Mouse (Mus musculus): Measurements from ENCODE around the gene Irgc1. TPM values are rescaled to one million over a fixed set of nuclear protein-coding genes. Genes with fewer than 3 reads are reported as not detected.
"Not testable (repeated sequence)": the region's sequence is repeated elsewhere in the genome, so short reads cannot be mapped to it uniquely, and the experiment has no call there.

The Irgc1 gene
- total RNA-seq, 1 experiment from 2014 or later, result not detected

DNA sequence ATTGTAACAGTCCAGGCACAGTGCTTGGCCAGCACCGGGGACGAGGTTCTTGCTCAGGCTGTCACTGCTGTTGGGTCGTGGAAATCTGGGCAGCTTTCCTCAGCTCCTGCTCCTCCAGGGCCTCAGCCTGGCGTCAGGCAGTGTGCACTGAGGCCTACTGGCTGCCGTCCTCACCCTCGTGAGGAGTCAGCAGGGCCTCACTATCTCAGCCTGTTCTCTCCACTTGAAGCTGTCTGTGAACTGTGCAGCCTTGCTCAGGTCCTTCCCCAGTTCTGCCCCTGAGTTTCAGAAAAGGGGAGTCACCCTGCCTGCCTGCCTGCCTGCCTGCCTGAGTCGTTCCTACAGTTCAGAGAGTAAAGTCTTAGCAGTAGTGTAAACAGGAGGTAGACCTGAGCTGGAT, 36.8 kb downstream of the Irgc1 start:
- ATAC-seq (replicated peaks; ENCODE audit: insufficient number of reproducible peaks, low FRiP score, low TSS enrichment, poor library complexity, severe bottlenecking), result no peak

- peak; percentile 58 for ATAC-seq (replicated peaks; ENCODE audit: insufficient number of reproducible peaks, low FRiP score, low TSS enrichment, poor library complexity, severe bottlenecking)
Measured at GRCm38 (mm10) chr7:24413630-24414029, 38.5 kb downstream of the Irgc1 start.

GRCm38 (mm10) chr7:24410831-24411230, 41.3 kb downstream of the Irgc1 start:
- no peak for ATAC-seq (replicated peaks; ENCODE audit: insufficient number of reproducible peaks, low FRiP score, low TSS enrichment, poor library complexity, severe bottlenecking)

GRCm38 (mm10) chr7:24410123-24410522, 42.0 kb downstream of the Irgc1 start:
- no peak for ATAC-seq (replicated peaks; ENCODE audit: insufficient number of reproducible peaks, low FRiP score, low TSS enrichment, poor library complexity, severe bottlenecking)

DNA sequence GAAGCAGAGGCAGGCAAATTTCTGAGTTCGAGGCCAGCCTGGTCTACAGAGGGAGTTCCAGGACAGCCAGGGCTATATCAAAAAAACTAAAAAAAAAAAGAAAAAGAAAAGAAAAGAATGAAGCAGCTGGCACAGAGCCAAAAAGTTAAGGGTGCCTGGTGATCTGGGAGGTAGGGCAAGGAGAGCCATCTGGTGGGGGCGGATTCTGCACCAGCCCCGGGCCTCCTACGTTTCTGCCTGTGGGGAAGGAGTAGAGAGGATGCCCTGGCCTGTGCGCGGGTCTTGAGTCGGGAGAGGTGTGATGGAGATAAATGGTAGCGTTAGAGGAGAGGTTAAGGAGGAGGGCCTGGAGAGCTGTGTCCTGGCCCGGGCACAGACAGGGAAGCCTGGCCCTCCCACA, 43.9 kb downstream of the Irgc1 start:
- no peak for ATAC-seq (replicated peaks; ENCODE audit: insufficient number of reproducible peaks, low FRiP score, low TSS enrichment, poor library complexity, severe bottlenecking)

- ATAC-seq (replicated peaks; ENCODE audit: insufficient number of reproducible peaks, low FRiP score, low TSS enrichment, poor library complexity, severe bottlenecking), result no peak
Measured at GRCm38 (mm10) chr7:24406528-24407344, 45.4 kb downstream of the Irgc1 start.

DNA sequence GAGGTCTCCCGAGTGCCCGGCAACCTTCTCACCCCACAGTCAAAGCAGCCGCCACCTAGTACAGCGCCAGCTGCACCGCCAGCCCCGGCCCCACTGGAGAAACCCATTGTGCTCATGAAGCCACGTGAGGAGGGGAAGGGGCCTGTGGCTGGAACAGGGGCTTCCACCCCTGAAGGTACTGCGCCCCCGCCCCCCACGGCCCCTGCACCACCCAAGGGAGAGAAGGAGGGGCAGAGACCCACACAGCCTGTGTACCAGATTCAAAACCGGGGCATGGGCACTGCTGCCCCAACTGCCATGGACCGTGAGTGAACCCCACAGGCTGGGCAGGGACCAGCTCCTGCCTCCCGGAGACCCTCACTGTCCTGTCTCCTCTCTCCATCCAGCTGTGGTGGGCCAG, 46.4 kb downstream of the Irgc1 start:
- 0 out of 2 replicates have a peak, but pooled peaks have one; percentile 15 for ATAC-seq (replicated peaks; ENCODE audit: insufficient number of reproducible peaks, low FRiP score, low TSS enrichment, poor library complexity, severe bottlenecking)

DNA sequence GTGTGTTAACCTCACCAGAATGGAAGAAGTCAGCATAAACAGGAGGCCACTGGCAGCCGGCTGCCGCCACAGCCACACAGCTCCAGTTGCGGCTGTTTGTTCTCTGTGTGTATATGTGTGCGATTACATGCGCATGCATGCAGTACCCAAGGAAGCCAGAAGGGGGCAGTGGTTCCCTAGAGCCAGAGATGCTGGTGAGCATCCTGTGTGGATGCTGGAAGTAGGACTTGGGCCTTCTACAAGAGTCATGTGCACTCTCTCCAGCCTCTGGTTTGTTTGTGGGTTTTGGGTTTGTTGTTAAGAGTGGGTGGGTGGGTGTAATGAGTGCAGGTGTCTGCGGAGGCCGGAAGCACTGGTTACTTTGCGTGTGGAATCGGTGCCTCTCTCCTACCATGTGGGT, 49.2 kb downstream of the Irgc1 start:
- no peak for ATAC-seq (replicated peaks; ENCODE audit: insufficient number of reproducible peaks, low FRiP score, low TSS enrichment, poor library complexity, severe bottlenecking)

DNA sequence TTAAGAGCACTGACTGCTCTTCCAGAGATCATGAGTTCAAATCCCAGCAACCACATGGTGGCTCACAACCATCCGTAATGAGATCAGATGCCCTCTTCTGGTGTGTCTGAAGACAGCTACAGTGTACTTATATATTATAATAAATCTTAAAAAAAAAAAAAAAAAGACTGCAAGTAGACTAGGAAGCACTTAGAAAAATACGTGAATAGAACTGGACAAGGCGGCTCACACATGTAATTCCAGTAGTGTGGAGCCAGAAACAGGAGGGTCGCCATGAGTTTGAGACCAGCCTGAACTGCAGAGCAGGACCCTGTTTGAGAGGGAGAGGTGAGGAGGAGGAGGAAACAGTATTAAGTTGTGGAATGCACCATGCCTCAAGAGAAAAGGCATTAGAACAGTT, 51.6 kb downstream of the Irgc1 start:
- ATAC-seq (replicated peaks; ENCODE audit: insufficient number of reproducible peaks, low FRiP score, low TSS enrichment, poor library complexity, severe bottlenecking), result not testable (repeated sequence)

- no peak for ATAC-seq (replicated peaks; ENCODE audit: insufficient number of reproducible peaks, low FRiP score, low TSS enrichment, poor library complexity, severe bottlenecking)
Measured at GRCm38 (mm10) chr7:24400082-24400452, 52.0 kb downstream of the Irgc1 start.

DNA sequence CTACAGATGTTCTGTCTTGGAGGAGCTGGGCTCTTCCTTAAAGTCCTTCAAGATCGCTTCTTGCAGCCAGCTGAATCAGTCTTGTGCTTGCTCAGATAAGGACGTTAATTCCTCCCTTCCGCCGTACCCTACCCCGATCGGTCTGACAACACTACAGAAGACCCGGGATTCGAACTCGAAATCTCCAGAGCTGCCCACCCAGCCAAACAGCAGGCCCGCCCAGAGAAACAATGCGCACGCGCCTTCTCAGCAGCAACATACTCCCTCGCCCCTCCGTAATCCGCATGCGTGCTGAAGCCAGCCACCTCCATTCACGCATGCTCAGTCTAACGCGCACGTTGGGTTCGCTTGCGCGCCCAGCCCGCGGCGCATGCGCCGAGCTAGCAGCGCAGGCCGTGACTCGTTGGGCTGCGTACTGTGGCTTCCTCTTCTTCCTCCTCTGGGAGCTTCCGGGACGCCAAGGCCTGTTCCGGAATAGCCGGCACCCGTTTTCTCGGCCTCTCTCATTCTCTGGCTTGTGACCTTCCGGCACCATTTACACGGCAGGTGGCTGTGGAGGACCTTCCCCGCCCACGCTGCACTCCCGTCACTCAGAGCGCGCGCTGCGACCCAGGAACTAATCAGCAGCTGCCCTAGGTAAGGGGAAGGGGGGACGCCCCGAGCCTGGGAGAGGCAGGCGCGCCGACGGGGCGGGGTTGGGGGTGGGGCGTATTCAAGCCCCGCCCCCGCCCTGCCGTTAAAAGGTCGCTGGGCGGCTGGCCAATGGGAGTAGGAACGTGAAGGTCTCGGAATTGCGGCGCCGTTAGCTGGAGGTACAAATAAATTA, 52.6 kb downstream of the Irgc1 start, which contains the start of gene Smg9:
Gene Smg9 (plus strand): TSS at position 364 of the 826 bp plus-strand sequence.
- ATAC-seq (replicated peaks; ENCODE audit: insufficient number of reproducible peaks, low FRiP score, low TSS enrichment, poor library complexity, severe bottlenecking), result peak; percentile 76

DNA sequence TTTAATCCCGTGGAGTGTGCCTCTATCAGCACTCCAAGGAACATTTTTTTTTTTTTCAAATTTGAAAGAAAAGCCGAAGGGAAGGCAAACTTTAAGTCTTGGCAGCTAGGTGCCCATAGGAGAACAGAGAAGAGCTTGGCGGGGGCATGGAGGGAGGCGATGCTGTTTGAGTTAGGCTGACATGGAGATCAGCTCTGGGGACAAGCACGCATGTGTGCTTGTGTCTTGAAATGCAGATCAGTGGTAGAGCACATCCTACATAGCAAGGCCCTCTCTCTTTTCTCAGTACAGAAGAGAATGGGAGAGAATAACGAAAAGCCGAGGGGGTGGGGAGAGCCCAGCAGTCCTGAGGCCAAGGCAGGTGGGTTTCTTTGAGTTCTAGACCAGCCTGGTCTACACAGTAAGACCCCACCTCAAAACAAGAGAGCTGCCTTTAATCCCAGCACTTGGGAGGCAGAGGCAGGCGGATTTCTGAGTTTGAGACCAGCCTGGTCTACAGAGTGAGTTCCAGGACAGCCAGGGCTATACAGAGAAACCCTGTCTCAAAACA, 53.7 kb downstream of the Irgc1 start:
- no peak for ATAC-seq (replicated peaks; ENCODE audit: insufficient number of reproducible peaks, low FRiP score, low TSS enrichment, poor library complexity, severe bottlenecking)

- no peak for ATAC-seq (replicated peaks; ENCODE audit: insufficient number of reproducible peaks, low FRiP score, low TSS enrichment, poor library complexity, severe bottlenecking)
Measured at GRCm38 (mm10) chr7:24396832-24397231, 55.3 kb downstream of the Irgc1 start.

GRCm38 (mm10) chr7:24394475-24395161, 57.5 kb downstream of the Irgc1 start:
- ATAC-seq (replicated peaks; ENCODE audit: insufficient number of reproducible peaks, low FRiP score, low TSS enrichment, poor library complexity, severe bottlenecking), result no peak

DNA sequence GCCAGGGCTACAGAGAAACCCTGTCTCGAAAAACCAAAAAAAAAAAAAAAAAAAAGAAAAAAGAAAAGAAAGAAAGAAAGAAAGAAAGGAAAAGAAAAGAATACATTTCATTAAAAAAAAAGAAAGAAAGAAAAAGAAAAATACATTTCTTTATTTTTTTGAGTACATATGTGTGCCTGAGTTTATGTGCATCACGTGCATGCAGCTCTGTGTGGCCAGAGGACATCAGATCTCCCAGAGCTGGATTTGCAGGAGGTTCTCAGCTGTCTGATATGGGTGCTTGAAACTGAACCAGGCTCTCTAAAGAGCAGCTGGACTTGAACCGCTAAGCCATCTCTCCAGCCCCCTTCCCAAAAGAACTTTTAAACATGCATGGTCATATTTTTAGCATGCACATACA, 58.0 kb downstream of the Irgc1 start:
- ATAC-seq (replicated peaks; ENCODE audit: insufficient number of reproducible peaks, low FRiP score, low TSS enrichment, poor library complexity, severe bottlenecking), result no peak

GRCm38 (mm10) chr7:24391687-24392086, 60.4 kb downstream of the Irgc1 start:
- no peak for ATAC-seq (replicated peaks; ENCODE audit: insufficient number of reproducible peaks, low FRiP score, low TSS enrichment, poor library complexity, severe bottlenecking)

GRCm38 (mm10) chr7:24391077-24391476, 61.0 kb downstream of the Irgc1 start:
- no peak for ATAC-seq (replicated peaks; ENCODE audit: insufficient number of reproducible peaks, low FRiP score, low TSS enrichment, poor library complexity, severe bottlenecking)

- ATAC-seq (replicated peaks; ENCODE audit: insufficient number of reproducible peaks, low FRiP score, low TSS enrichment, poor library complexity, severe bottlenecking), result no peak
Measured at GRCm38 (mm10) chr7:24390512-24390911, 61.6 kb downstream of the Irgc1 start.
